Mouse (Mus musculus): Measurements from ENCODE around the gene Thtpa.

Gene Thtpa

DNA sequence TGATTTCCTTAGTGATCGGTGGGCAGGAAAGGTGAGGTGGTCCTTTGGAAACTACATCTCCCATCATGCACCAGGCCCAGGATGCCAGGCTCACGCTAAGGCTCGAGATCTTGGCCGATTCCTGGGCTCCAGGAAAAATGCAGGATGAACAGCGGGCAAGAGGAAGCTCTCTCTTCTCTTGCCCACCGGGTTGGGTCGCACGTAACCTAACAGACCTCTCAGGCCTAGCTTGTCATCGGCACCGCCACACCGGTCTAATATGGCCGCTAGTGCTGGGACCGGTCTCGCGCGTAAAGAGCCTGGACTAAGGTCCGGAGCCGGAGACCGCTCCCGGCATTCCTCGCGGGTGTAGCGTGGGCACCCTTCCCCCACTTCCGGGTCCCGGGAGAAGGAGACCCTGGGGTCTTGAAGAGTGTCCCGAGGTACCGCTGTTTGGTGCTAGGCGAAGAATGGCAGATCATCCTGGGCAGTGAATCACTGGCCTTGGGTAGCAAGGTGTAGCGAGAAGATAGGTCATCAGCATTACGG, at the start of gene Thtpa:
Gene Thtpa (plus strand): TSS at position 81 of the 528 bp plus-strand sequence.
- peak; percentile 86 to 89 for DNase-seq

GRCm38 (mm10) chr14:55047971-55048531, 46.5 kb upstream of the Thtpa start:
- DNase-seq, result no peak

DNA sequence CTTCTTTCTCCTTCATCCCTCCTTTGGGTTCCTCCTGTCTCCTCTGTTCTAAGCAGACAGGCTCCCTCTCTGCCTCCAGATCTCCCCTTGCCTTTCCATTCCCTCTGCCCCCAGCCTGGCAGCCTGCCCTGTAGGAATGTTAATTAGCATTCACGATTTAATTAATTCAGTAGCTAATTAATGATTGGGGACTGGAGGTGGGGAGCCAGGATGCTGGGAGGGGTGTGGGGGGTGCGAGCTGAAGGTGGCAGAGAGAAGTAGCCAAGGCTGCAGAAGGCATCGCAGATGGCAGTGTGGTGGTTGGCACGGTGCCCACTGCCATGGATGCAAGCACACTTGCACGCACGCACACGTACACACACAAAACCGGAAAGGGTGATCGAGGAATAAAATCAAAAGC, 42.1 kb upstream of the Thtpa start:
- DNase-seq, result peak; percentile 93 to 94

GRCm38 (mm10) chr14:55053050-55053449, 41.5 kb upstream of the Thtpa start:
- DNase-seq, result no peak

- peak; percentile 91 to 93 for DNase-seq
These were observed 40.8 kb upstream of the Thtpa start for GRCm38 (mm10) chr14:55053708-55054190.

GRCm38 (mm10) chr14:55054191-55054749, 40.3 kb upstream of the Thtpa start:
- peak; percentile 79 to 83 for DNase-seq

GRCm38 (mm10) chr14:55055167-55055834, 39.3 kb upstream of the Thtpa start:
- DNase-seq, result peak; percentile 91 to 94

GRCm38 (mm10) chr14:55059009-55059408, 35.6 kb upstream of the Thtpa start:
- DNase-seq, result no peak

GRCm38 (mm10) chr14:55059931-55060330, 34.7 kb upstream of the Thtpa start:
- peak; percentile 17 to 31 for DNase-seq

DNA sequence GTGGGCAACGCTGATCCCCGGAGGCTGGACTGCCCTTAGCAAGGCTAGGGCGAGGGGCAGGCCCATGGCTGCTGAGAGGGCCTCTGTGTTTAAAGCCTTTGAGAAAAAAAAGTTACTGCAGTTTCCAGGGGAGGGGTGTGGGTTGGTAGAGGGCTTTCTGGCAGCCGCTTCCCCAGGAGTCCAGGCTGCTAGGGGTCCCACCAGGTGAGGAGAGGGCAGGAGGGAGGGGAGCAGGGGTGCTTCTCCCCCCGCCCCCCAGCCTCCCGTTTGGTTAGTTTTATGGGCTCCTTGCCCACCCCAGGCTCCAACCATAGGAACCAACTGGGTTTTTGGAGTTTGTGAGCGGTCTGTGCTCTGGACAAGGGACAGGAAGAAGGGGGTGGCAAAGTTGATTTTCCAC, 32.7 kb upstream of the Thtpa start:
- peak in 1 of 2 experiments; percentile 26 for DNase-seq

DNA sequence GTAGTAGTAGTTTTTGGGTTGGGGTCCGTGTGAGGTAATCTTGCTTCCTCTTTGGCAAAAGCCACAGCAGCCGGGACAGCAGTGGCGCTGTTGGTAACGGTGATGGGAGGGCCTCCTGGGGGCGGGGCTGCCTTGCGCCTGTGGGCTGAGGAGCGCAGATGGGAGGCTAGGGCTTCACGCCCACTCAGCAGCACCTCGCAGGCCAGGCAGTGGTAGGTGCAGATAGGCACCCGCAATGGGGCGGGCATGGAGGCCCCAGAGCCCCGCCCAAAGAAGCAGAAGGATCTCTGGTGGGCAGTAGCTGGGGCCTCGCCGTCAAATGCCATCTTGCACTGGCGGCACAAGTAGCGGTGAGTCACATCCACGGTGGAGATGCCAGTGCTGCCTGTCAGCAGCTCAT, 32.0 kb upstream of the Thtpa start:
- peak; percentile 76 to 77 for DNase-seq

DNA sequence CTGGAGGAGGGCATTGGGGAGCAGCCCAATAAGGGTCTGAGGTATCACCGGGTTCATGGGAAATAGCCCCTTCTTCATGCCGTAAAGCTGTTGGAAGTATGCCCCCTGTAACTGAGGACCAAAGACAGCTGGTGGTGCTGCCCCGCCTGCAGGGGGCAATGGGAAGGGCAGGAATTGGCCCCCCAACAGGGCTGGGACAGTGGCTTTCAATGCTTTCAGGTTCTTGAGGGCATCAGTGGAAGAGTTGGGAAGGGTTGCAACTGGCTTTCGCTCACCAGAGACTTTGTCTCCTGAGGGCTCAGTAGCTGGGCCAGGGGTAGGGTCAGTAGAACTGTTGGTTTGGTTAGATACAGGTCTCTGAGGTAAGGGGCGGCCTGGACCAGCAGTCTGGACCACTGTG, 31.5 kb upstream of the Thtpa start:
- DNase-seq, result peak in 1 of 2 experiments; percentile 48

DNA sequence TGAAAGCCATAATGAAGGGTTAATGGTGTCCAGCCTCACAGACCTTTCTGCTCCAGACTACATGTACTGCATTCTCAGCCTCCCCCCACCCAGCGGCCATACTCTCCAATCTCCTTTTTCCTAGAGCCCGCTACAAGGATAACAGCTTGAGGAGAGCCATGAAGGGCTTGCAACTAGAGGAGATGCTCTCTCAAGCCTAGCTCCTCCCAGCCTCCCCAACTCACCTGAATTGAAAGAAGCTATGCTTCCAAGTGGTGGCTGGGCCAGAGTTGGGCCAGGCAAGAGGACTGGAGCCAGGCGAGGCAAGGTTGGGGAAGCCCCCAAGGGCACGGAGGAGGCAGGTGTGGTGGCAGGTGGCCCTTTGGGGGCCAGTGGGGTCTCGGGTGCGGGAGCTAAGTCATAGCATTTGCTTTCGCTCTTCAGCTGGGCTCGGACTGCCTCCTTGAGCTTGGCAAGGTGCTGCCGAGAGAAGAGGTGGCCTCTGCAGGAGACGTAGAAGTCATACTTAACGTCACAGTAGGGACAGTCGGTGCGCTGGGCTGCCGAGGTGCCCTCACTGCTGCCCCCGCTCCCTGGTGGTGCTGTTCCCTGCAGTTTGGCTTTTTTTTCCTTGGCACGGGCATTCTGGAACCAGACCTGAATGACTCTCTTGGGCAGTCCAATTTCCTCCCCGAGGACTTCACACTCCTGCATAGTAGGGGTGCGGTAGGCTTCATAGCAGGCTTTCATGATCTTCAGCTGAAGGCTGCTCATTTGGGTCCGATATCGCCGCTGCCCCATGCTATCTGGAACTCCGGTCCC, 30.8 kb upstream of the Thtpa start:
- DNase-seq, result peak; percentile 53 to 66

DNA sequence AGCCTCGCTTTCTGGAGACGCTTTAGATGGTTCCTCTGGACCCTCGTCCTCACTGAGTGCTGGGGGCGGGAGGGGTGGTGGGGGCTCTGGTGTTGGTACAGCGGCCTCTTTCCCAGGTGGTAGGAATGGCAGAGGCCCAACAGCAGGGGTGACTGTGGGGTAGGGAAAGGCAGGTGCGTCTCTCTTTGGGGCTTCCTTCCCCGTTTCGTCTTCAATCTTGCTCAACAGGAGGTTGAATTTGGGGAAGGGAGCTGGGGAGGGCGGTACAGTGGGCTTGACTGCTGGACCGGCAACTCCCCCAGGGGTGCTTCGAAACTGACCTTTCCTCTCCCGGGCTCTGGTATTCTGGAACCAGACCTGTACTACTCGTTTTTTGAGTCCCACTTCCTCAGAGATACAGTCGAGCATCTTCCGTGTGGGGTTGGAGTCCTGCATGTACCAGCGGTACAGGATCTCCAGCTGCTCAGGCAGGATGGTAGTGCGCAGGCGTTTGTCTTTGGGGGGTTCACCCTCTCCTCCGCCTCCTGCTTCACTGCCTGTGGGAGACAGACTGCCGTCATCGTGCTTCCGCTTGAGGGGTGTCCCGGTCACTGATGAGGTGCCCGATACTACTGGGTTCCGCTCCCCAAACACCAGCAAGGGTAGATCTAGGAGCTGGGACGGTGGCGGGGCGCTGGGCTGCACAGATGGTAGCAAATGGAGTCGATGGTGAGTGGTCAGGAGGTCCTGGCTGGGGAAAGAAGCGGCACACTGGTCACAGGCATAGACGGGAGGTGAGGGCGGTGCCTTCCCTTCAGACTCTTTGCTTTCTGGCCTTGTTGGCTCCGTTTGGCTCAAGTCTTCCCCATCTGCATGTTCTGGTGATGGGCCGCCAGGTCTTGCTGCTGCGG, 29.9 kb upstream of the Thtpa start:
- peak; percentile 65 to 70 for DNase-seq

GRCm38 (mm10) chr14:55065391-55065790, 29.2 kb upstream of the Thtpa start:
- DNase-seq, result peak; percentile 47 to 57

- peak; percentile 29 to 35 for DNase-seq
These were observed 28.5 kb upstream of the Thtpa start for GRCm38 (mm10) chr14:55066042-55066441.

DNA sequence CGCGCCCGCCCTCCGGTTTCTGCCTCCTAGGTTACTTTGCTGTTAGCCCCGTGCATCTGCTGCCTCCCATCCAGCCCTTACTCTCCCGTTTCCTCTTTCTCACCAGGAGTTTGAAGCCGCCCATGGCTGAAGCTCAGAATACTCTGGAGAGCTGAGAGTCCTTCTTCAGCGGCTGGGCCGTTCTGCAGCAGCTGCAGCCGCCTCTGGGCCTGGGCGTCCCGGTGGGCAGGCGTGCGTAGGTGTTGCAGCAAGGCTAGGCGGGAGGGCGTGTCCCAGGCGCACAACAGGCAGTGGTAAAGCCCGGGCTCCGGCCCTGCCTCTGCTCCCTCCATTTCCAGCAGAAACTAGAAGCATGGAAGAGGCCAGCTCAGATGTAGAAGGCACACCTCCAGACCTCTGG, 22.8 kb upstream of the Thtpa start:
- DNase-seq, result no peak

GRCm38 (mm10) chr14:55074416-55074815, 20.2 kb upstream of the Thtpa start:
- peak; percentile 27 to 46 for DNase-seq

GRCm38 (mm10) chr14:55076224-55076623, 18.4 kb upstream of the Thtpa start:
- peak; percentile 50 to 61 for DNase-seq

DNA sequence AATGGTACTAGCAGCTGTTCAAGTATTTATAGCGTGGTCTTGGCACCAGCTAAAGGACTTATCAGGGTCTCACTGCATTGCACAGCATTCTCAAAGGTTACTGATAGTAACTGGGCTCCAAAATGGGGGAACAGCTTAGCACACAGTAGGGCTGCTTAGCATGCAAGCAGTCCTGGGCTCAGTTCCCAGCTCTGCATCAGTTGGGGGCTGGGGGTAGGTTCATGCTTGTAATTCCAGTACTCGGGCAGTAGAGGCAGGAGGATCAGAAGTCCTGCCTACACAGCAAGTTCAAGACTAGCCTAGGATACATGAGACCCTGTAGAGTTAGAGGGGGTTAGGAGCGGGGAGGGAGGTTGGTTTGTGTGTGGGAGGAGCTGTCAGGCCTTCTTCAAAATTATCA, 17.6 kb upstream of the Thtpa start:
- no peak for DNase-seq

- peak; percentile 35 to 39 for DNase-seq
These were observed 16.9 kb upstream of the Thtpa start for GRCm38 (mm10) chr14:55077481-55078365.

All from cerebellum, adult 18-20 months (tissue).